Mouse (Mus musculus): ENCODE measurements around the gene Gm9639. TPM values are rescaled to one million over a fixed set of nuclear protein-coding genes. Genes with fewer than 3 reads are reported as not detected.
"Not testable (repeated sequence)": the region's sequence is repeated elsewhere in the genome, so short reads cannot be mapped to it uniquely, and the experiment has no call there.

Gm9639 gene
- polyA plus RNA-seq, 1 experiment from 2014 or later = not detected

GRCm38 (mm10) chr10:77804095-77804494 is 9.2 kb upstream of the Gm9639 start:
- ATAC-seq (ENCODE audit: low FRiP score, low TSS enrichment) = no peak
- H3K27ac ChIP-seq (replicated peaks; ENCODE audit: low read depth, low read length) = no peak overlapping the region
- no peak overlapping the region for H3K4me3 ChIP-seq (replicated peaks; ENCODE audit: low read depth, low read length)
- H3K9ac ChIP-seq (replicated peaks; ENCODE audit: low read length) = no peak overlapping the region
- H3K27me3 ChIP-seq (ENCODE audit: control insufficient read depth, insufficient read depth, low read length) = no peaks in the 10 kb centered on the region
- H3K4me1 ChIP-seq (ENCODE audit: control insufficient read depth, insufficient read depth, low read length) = no peaks in the 10 kb centered on the region
- H3K9me3 ChIP-seq (ENCODE audit: control insufficient read depth, low read length) = no peaks in the 10 kb centered on the region
- 86% methylated on average over 3 of the region's 3 CpGs for WGBS
- H3K4me2 ChIP-seq (ENCODE audit: low read length) = no peak overlapping the region
- DNase-seq = no peak
- no peaks in the 10 kb centered on the region for H3K36me3 ChIP-seq (ENCODE audit: control insufficient read depth, insufficient read depth, low read length)

DNA sequence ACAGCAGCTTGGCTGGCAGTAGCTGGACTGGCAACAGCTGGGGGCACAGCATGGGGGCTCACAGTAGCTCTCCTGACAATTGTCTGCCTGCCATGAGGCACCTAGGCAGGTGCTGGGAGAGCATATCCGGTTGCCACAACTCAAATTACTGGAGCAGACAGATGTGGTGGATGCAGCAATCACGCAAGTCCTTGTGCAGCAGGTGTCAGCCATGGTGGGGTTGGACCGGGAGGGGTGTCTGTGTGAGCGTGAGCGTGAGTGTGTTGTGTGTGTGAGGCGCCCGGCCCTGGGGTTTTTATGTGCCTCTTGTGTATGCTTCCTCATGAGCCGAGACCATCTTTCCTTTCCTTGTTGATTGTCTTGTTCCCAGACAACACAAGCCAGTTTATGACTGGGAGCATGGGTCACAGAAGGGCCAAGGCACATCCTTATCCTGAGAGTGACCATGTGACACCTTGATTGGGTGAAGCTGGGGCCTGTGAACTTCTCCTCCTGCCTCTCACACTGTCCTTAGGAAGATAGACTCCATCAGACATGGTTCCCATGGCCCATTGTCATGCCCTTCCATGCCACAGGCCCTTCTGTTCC is 4.1 kb upstream of the Gm9639 start, which contains the start of gene Gm19668:
Gm19668 (minus strand) TSS at position 213 of the 588 bp plus-strand sequence.
- 0 out of 2 replicates have a peak, but pooled peaks have one; percentile 17 for ATAC-seq (ENCODE audit: low FRiP score, low TSS enrichment)
- no peak within 1 kb of the TSS for H3K9ac ChIP-seq (replicated peaks; ENCODE audit: low read length)
- H3K4me2 ChIP-seq (ENCODE audit: low read length) = no peak within 1 kb of the TSS
- no peaks in the 10 kb centered on the region for H3K4me1 ChIP-seq (ENCODE audit: control insufficient read depth, insufficient read depth, low read length)
- H3K27me3 ChIP-seq (ENCODE audit: control insufficient read depth, insufficient read depth, low read length) = no peaks in the 10 kb centered on the region
- no peak within 1 kb of the TSS for H3K4me3 ChIP-seq (replicated peaks; ENCODE audit: low read depth, low read length)
- H3K36me3 ChIP-seq (ENCODE audit: control insufficient read depth, insufficient read depth, low read length) = no peaks in the 10 kb centered on the region
- H3K27ac ChIP-seq (replicated peaks; ENCODE audit: low read depth, low read length) = peak within 1 kb of the TSS; percentile 37; the same call in 1 of the 2 replicates
- WGBS = 67% methylated on average over 8 of the region's 8 CpGs
- H3K9me3 ChIP-seq (ENCODE audit: control insufficient read depth, low read length) = no peaks in the 10 kb centered on the region
- DNase-seq = no peak

- not testable (repeated sequence) for ATAC-seq (ENCODE audit: low FRiP score, low TSS enrichment); DNase-seq
Measured at GRCm38 (mm10) chr10:77798164-77798920, 3.5 kb upstream of the Gm9639 start.

DNA sequence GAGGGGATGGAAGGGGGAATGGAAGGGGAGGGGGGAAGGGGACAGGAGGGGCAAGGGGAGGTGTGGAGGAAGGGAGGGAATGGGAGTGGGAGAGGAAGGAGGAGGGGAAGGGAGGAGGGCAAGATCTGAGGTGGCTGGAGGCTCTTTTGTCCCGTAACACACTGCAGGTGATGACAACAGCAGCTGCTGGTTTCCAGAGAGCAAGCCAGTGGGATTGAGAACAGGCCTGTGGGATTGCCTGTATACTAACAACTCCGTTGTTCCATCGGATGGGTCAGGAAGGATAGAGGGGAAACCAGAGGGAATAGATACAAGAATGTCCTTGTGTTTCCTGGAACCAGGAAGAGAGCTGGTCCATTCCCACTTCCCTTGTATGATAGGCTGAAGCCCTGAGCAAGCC is 2.8 kb upstream of the Gm9639 start:
- DNase-seq = peak; percentile 11
- no peaks in the 10 kb centered on the region for H3K4me1 ChIP-seq (ENCODE audit: control insufficient read depth, insufficient read depth, low read length)
- WGBS = 19% methylated on average over 3 of the region's 3 CpGs
- no peak for ATAC-seq (ENCODE audit: low FRiP score, low TSS enrichment)
- H3K36me3 ChIP-seq (ENCODE audit: control insufficient read depth, insufficient read depth, low read length) = no peaks in the 10 kb centered on the region
- no peaks in the 10 kb centered on the region for H3K27me3 ChIP-seq (ENCODE audit: control insufficient read depth, insufficient read depth, low read length)
- no peak overlapping the region for H3K4me2 ChIP-seq (ENCODE audit: low read length)
- no peaks in the 10 kb centered on the region for H3K9me3 ChIP-seq (ENCODE audit: control insufficient read depth, low read length)
- no peak overlapping the region for H3K9ac ChIP-seq (replicated peaks; ENCODE audit: low read length)
- no peak overlapping the region for H3K4me3 ChIP-seq (replicated peaks; ENCODE audit: low read depth, low read length)
- H3K27ac ChIP-seq (replicated peaks; ENCODE audit: low read depth, low read length) = 0 out of 2 replicates have a peak overlapping the region, but pooled peaks have one; percentile 38

More at GRCm38 (mm10) chr10:77798164-77798920, 3.5 kb upstream of the Gm9639 start:
- not testable (repeated sequence) for H3K4me2 ChIP-seq (ENCODE audit: low read length); H3K4me3 ChIP-seq (replicated peaks; ENCODE audit: low read depth, low read length); H3K9ac ChIP-seq (replicated peaks; ENCODE audit: low read length); H3K36me3 ChIP-seq (ENCODE audit: control insufficient read depth, insufficient read depth, low read length); H3K27me3 ChIP-seq (ENCODE audit: control insufficient read depth, insufficient read depth, low read length); H3K9me3 ChIP-seq (ENCODE audit: control insufficient read depth, low read length); H3K4me1 ChIP-seq (ENCODE audit: control insufficient read depth, insufficient read depth, low read length)
- WGBS = 45% methylated on average over 3 of the region's 3 CpGs
- H3K27ac ChIP-seq (replicated peaks; ENCODE audit: low read depth, low read length) = peak overlapping the region; percentile 37; the same call in 1 of the 2 replicates

- Histone ChIP-seq H3K4me1 (ENCODE audit: control insufficient read depth, insufficient read depth, low read length) (no peaks in the 10 kb centered on the region), H3K27me3 (ENCODE audit: control insufficient read depth, insufficient read depth, low read length) (no peaks in the 10 kb centered on the region), H3K27ac (replicated peaks; ENCODE audit: low read depth, low read length) (no peak overlapping the region), H3K36me3 (ENCODE audit: control insufficient read depth, insufficient read depth, low read length) (no peaks in the 10 kb centered on the region), H3K9me3 (ENCODE audit: control insufficient read depth, low read length) (no peaks in the 10 kb centered on the region), H3K9ac (replicated peaks; ENCODE audit: low read length) (no peak overlapping the region), H3K4me3 (replicated peaks; ENCODE audit: low read depth, low read length) (no peak overlapping the region), H3K4me2 (ENCODE audit: low read length) (no peak overlapping the region)
- no peak for ATAC-seq (ENCODE audit: low FRiP score, low TSS enrichment)
- no peak for DNase-seq
- WGBS = 94% methylated on average over 2 of the region's 2 CpGs
Measured at GRCm38 (mm10) chr10:77788621-77789020, 6.3 kb downstream of the Gm9639 start.

- not testable (repeated sequence) for H3K27ac ChIP-seq (replicated peaks; ENCODE audit: low read depth, low read length); H3K4me2 ChIP-seq (ENCODE audit: low read length); ATAC-seq (ENCODE audit: low FRiP score, low TSS enrichment); H3K9me3 ChIP-seq (ENCODE audit: control insufficient read depth, low read length); DNase-seq; H3K36me3 ChIP-seq (ENCODE audit: control insufficient read depth, insufficient read depth, low read length); H3K9ac ChIP-seq (replicated peaks; ENCODE audit: low read length); H3K27me3 ChIP-seq (ENCODE audit: control insufficient read depth, insufficient read depth, low read length); H3K4me1 ChIP-seq (ENCODE audit: control insufficient read depth, insufficient read depth, low read length); H3K4me3 ChIP-seq (replicated peaks; ENCODE audit: low read depth, low read length)
- WGBS = 83% methylated on average over 1 of the region's 1 CpGs
Measured at GRCm38 (mm10) chr10:77787876-77788275, 7.0 kb downstream of the Gm9639 start, which contains the start of gene Gm7137. Gm7137 (minus strand) TSS chr10:77788200.

- not testable (repeated sequence) for H3K4me2 ChIP-seq (ENCODE audit: low read length); H3K9ac ChIP-seq (replicated peaks; ENCODE audit: low read length); H3K9me3 ChIP-seq (ENCODE audit: control insufficient read depth, low read length); H3K36me3 ChIP-seq (ENCODE audit: control insufficient read depth, insufficient read depth, low read length); DNase-seq; H3K27ac ChIP-seq (replicated peaks; ENCODE audit: low read depth, low read length); H3K4me1 ChIP-seq (ENCODE audit: control insufficient read depth, insufficient read depth, low read length); ATAC-seq (ENCODE audit: low FRiP score, low TSS enrichment); H3K27me3 ChIP-seq (ENCODE audit: control insufficient read depth, insufficient read depth, low read length); H3K4me3 ChIP-seq (replicated peaks; ENCODE audit: low read depth, low read length)
- WGBS = 87% methylated on average over 1 of the region's 3 CpGs
Measured at GRCm38 (mm10) chr10:77783396-77783795, 11.5 kb downstream of the Gm9639 start.

- not testable (repeated sequence) for H3K9ac ChIP-seq (replicated peaks; ENCODE audit: low read length); H3K36me3 ChIP-seq (ENCODE audit: control insufficient read depth, insufficient read depth, low read length); H3K9me3 ChIP-seq (ENCODE audit: control insufficient read depth, low read length); H3K4me1 ChIP-seq (ENCODE audit: control insufficient read depth, insufficient read depth, low read length); ATAC-seq (ENCODE audit: low FRiP score, low TSS enrichment); H3K27ac ChIP-seq (replicated peaks; ENCODE audit: low read depth, low read length); H3K27me3 ChIP-seq (ENCODE audit: control insufficient read depth, insufficient read depth, low read length); DNase-seq; H3K4me3 ChIP-seq (replicated peaks; ENCODE audit: low read depth, low read length); H3K4me2 ChIP-seq (ENCODE audit: low read length)
- 60% methylated on average over 1 of the region's 1 CpGs for WGBS
Measured at GRCm38 (mm10) chr10:77782442-77782841, 12.4 kb downstream of the Gm9639 start, which contains the start of gene Gm3250. Gm3250 (minus strand) TSS chr10:77782542.
